Mouse (Mus musculus) granulocyte monocyte progenitor cell, adult 5-6 weeks (primary cell): ENCODE data around the gene Speer4d. TPM values are rescaled to one million over a fixed set of nuclear protein-coding genes. Genes with fewer than 3 reads are reported as not detected.
"Not testable (repeated sequence)": the region's sequence is repeated elsewhere in the genome, so short reads cannot be mapped to it uniquely, and the experiment has no call there.

ENCODE experiments used
- ATAC-seq: replicated peaks from 2 replicates; pipeline ENCODE4 v1.8.0; 2016; ENCODE audit warnings: mild to moderate bottlenecking, moderate TSS enrichment, inconsistent platforms; ENCODE audit not compliant: poor library complexity, severe bottlenecking
- total RNA-seq, 2 experiments: library from RNA; stranded (forward) in 1 of 2; stranded (reverse) in 1 of 2; fragments of 200-712, 200-1000 nt in 1 of 2; fragments of >200 nt in 1 of 2; fragmentation: Nextera tagmentation in 1 of 2; gene quantifications; 2 replicates each; pipeline ENCODE4 v1.2.3; 2014 to 2017

Speer4d gene
- not detected in 2 replicates for total RNA-seq (2014; fragmentation: Nextera tagmentation)
- total RNA-seq (2017): not detected in 2 replicates

- not testable (repeated sequence) for ATAC-seq
These were observed at the start of gene Speer4d for GRCm38 (mm10) chr5:15618764-15619163. TSS of gene Speer4d (plus strand) at chr5:15619064.

- ATAC-seq: not testable (repeated sequence)
These were observed 45.1 kb upstream of the Speer4d start for GRCm38 (mm10) chr5:15573735-15574134.

- not testable (repeated sequence) for ATAC-seq
These were observed 41.8 kb upstream of the Speer4d start, which contains the start of gene Gm21083 for GRCm38 (mm10) chr5:15577033-15577432. TSS of gene Gm21083 (plus strand) at chr5:15577333.

- ATAC-seq: not testable (repeated sequence)
These were observed 32.5 kb upstream of the Speer4d start for GRCm38 (mm10) chr5:15586351-15586750.

GRCm38 (mm10) chr5:15588291-15588690 lies 30.6 kb upstream of the Speer4d start:
- not testable (repeated sequence) for ATAC-seq

GRCm38 (mm10) chr5:15590635-15591034 lies 28.2 kb upstream of the Speer4d start:
- ATAC-seq: not testable (repeated sequence)

- ATAC-seq: not testable (repeated sequence)
These were observed 27.3 kb upstream of the Speer4d start for GRCm38 (mm10) chr5:15591577-15591976.

- ATAC-seq: not testable (repeated sequence)
These were observed 20.0 kb upstream of the Speer4d start for GRCm38 (mm10) chr5:15598831-15599230.

- ATAC-seq: not testable (repeated sequence)
These were observed 18.5 kb upstream of the Speer4d start for GRCm38 (mm10) chr5:15600342-15600741.

- not testable (repeated sequence) for ATAC-seq
These were observed 17.4 kb upstream of the Speer4d start for GRCm38 (mm10) chr5:15601481-15601880.

- not testable (repeated sequence) for ATAC-seq
These were observed 16.9 kb upstream of the Speer4d start for GRCm38 (mm10) chr5:15601960-15602359.

- ATAC-seq: not testable (repeated sequence)
These were observed 16.4 kb upstream of the Speer4d start for GRCm38 (mm10) chr5:15602424-15602947.

GRCm38 (mm10) chr5:15603008-15603407 lies 15.9 kb upstream of the Speer4d start:
- ATAC-seq: not testable (repeated sequence)

GRCm38 (mm10) chr5:15603585-15603984 lies 15.3 kb upstream of the Speer4d start:
- ATAC-seq: not testable (repeated sequence)

- not testable (repeated sequence) for ATAC-seq
These were observed 12.2 kb upstream of the Speer4d start for GRCm38 (mm10) chr5:15606677-15607076.

- not testable (repeated sequence) for ATAC-seq
These were observed 8.2 kb upstream of the Speer4d start for GRCm38 (mm10) chr5:15610695-15611094.

- ATAC-seq: not testable (repeated sequence)
These were observed 2.7 kb upstream of the Speer4d start for GRCm38 (mm10) chr5:15616195-15616594.

- not testable (repeated sequence) for ATAC-seq
These were observed 9.3 kb downstream of the Speer4d start for GRCm38 (mm10) chr5:15628136-15628535.

- ATAC-seq: not testable (repeated sequence)
These were observed 11.2 kb downstream of the Speer4d start for GRCm38 (mm10) chr5:15630068-15630467.

- not testable (repeated sequence) for ATAC-seq
These were observed 18.8 kb downstream of the Speer4d start for GRCm38 (mm10) chr5:15637637-15638036.

- not testable (repeated sequence) for ATAC-seq
These were observed 26.8 kb downstream of the Speer4d start for GRCm38 (mm10) chr5:15645707-15646106.

GRCm38 (mm10) chr5:15652334-15652733 lies 33.5 kb downstream of the Speer4d start:
- not testable (repeated sequence) for ATAC-seq
